In the genomic region with DNA sequence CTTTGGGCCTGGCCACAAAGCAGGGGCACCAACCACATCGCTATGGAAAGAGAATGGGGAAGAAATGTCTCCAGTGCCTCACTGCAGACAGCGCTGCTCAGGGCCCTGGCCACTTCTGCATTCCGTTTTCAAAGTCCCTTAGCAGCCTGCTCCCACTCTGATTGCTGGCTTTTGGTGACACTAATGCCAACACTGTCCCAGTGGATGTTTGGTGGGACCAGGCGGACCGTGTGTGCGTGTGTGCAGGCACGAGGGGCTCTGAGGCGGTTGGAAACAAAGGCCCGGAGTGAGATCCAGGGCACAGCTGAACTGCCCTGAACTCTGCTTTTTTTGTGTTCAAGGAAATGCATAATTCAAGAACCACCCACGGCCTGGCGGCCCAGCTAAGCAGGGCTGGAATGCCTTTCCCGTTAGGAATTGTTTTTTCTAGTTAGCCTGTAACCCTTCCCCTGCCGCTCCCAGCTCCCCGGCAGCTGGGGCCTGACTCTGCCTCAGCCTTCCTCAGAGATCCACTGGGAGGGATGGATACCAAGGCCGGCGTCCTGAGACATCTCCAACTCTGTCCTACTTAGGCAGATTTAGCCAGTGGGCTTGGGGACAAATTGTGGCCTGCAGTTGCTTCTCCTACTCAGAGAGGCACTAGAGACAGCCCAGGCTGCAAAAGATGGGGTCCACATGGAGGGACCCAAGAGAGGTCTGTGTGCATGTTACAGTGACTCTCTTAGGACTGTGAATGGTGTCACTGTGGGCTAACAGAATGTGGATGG, we compare ENCODE assay signal across 7 mouse cellular contexts.
A peak's percentile ranks its signal among the peaks of the same experiment; 100 is the strongest.
DNase-seq lines count a peak whose midpoint lies in the region; ATAC-seq and TF ChIP-seq lines count a peak whose summit lies in the region.

No protein-coding gene starts in this region.

- TF ChIP-seq CTCF in brain, embryonic 14.5 days (IDR thresholded peaks at IDR 0.05; ENCODE audit: borderline replicate concordance, extremely low read depth, insufficient read depth, insufficient read length), result no peak
- no peak for TF ChIP-seq CTCF in kidney, postnatal 0 days (IDR thresholded peaks at IDR 0.05; ENCODE audit: low read depth)
- no peak for TF ChIP-seq CTCF in thymus, adult 2 months (IDR thresholded peaks at IDR 0.05; ENCODE audit: borderline replicate concordance, control insufficient read depth, extremely low read depth, insufficient read depth, low read length, poor library complexity)

- peak; percentile 81 for ATAC-seq in forebrain, embryonic 12.5 days (ENCODE audit: low FRiP score)
- ATAC-seq in heart, embryonic 14.5 days (ENCODE audit: insufficient number of reproducible peaks, insufficient read depth, low FRiP score, low read depth), result 0 out of 2 replicates have a peak, but pooled peaks have one; percentile 19
- peak; percentile 60; the same call in 1 of the 2 replicates for ATAC-seq in kidney, postnatal 0 days (replicated peaks; ENCODE audit: low FRiP score, low read depth)
- no peak for ATAC-seq in liver, embryonic 12.5 days
- ATAC-seq in neural tube, embryonic 13.5 days (ENCODE audit: low read depth), result peak; percentile 76

- peak; percentile 89 for DNase-seq in brain, embryonic 14.5 days (ENCODE audit: low read depth)
- peak; percentile 95 for DNase-seq in kidney, postnatal 0 days (ENCODE audit: low spot score)
- DNase-seq in thymus, adult 2 months, result no peak

- peak overlapping the region; percentile 17 for H3K4me2 ChIP-seq in forebrain, embryonic 12.5 days
- H3K4me2 ChIP-seq in heart, embryonic 14.5 days (ENCODE audit: low read length), result no peak overlapping the region
- no peak overlapping the region for H3K4me2 ChIP-seq in kidney, postnatal 0 days (ENCODE audit: low read length)
- H3K4me2 ChIP-seq in liver, embryonic 12.5 days, result no peak overlapping the region
- H3K4me2 ChIP-seq in neural tube, embryonic 13.5 days, result no peak overlapping the region

- H3K4me1 ChIP-seq in forebrain, embryonic 12.5 days, result peaks cover 60% of the 10 kb centered on the region
- H3K4me1 ChIP-seq in heart, embryonic 14.5 days (ENCODE audit: control insufficient read depth in 2 of 2, insufficient read depth in 2 of 2, low read length in 2 of 2), result peaks cover 47 to 51% of the 10 kb centered on the region in 2 experiments
- H3K4me1 ChIP-seq in kidney, postnatal 0 days (replicated peaks; ENCODE audit: insufficient read depth, low read length), result peaks cover 68% of the 10 kb centered on the region
- peaks cover 61% of the 10 kb centered on the region for H3K4me1 ChIP-seq in liver, embryonic 12.5 days
- peaks cover 62% of the 10 kb centered on the region for H3K4me1 ChIP-seq in neural tube, embryonic 13.5 days (replicated peaks)
- 0 out of 2 replicates have a peak, but pooled peaks cover 6% of the 10 kb centered on the region for H3K4me1 ChIP-seq in thymus, adult 2 months (replicated peaks; ENCODE audit: control insufficient read depth, insufficient read depth, low read length)

- no peak for TF ChIP-seq POLR2A in brain, embryonic 14.5 days (IDR thresholded peaks at IDR 0.05; ENCODE audit: borderline replicate concordance, extremely low read depth, insufficient read depth, insufficient read length, poor library complexity, severe bottlenecking)
- no peak for TF ChIP-seq POLR2A in thymus, adult 2 months (IDR thresholded peaks at IDR 0.05; ENCODE audit: control insufficient read depth, extremely low read depth, insufficient read depth, low read length, poor library complexity)

- peak overlapping the region; percentile 89 for H3K27ac ChIP-seq in forebrain, embryonic 12.5 days
- peak overlapping the region; percentile 87 to 93 for H3K27ac ChIP-seq in heart, embryonic 14.5 days (replicated peaks in 1 of 2; ENCODE audit: control insufficient read depth in 1 of 2, insufficient read depth in 1 of 2, low read depth in 2 of 2, low read length in 2 of 2)
- peak overlapping the region; percentile 97 for H3K27ac ChIP-seq in kidney, postnatal 0 days
- peak overlapping the region; percentile 81 for H3K27ac ChIP-seq in liver, embryonic 12.5 days
- peak overlapping the region; percentile 86 for H3K27ac ChIP-seq in neural tube, embryonic 13.5 days (replicated peaks)
- H3K27ac ChIP-seq in thymus, adult 2 months (ENCODE audit: control insufficient read depth, insufficient read depth, low read length), result no peak overlapping the region

- 0 out of 2 replicates have a peak overlapping the region, but pooled peaks have one; percentile 18 for H3K9ac ChIP-seq in forebrain, embryonic 12.5 days
- peak overlapping the region; percentile 44; the same call in 1 of the 2 replicates for H3K9ac ChIP-seq in heart, embryonic 14.5 days (ENCODE audit: low read length)
- H3K9ac ChIP-seq in kidney, postnatal 0 days (ENCODE audit: low read depth, low read length), result peak overlapping the region; percentile 52
- no peak overlapping the region; the same call in 1 of the 2 replicates for H3K9ac ChIP-seq in liver, embryonic 12.5 days
- H3K9ac ChIP-seq in neural tube, embryonic 13.5 days, result peak overlapping the region; percentile 56; the same call in 1 of the 2 replicates

- no peaks in the 10 kb centered on the region for H3K9me3 ChIP-seq in forebrain, embryonic 12.5 days
- H3K9me3 ChIP-seq in heart, embryonic 14.5 days (ENCODE audit: control insufficient read depth, low read length), result no peaks in the 10 kb centered on the region
- H3K9me3 ChIP-seq in kidney, postnatal 0 days (replicated peaks; ENCODE audit: low read length), result no peaks in the 10 kb centered on the region
- H3K9me3 ChIP-seq in liver, embryonic 12.5 days (replicated peaks), result no peaks in the 10 kb centered on the region
- H3K9me3 ChIP-seq in neural tube, embryonic 13.5 days, result no peaks in the 10 kb centered on the region

- H3K27me3 ChIP-seq in forebrain, embryonic 12.5 days, result peaks cover 27% of the 10 kb centered on the region; the same call in 1 of the 2 replicates
- no peaks in the 10 kb centered on the region for H3K27me3 ChIP-seq in heart, embryonic 14.5 days (ENCODE audit: control insufficient read depth, insufficient read depth, low read length)
- no peaks in the 10 kb centered on the region for H3K27me3 ChIP-seq in kidney, postnatal 0 days (ENCODE audit: insufficient read depth, low read length)
- H3K27me3 ChIP-seq in liver, embryonic 12.5 days (replicated peaks), result no peaks in the 10 kb centered on the region
- no peaks in the 10 kb centered on the region; the same call in 1 of the 2 replicates for H3K27me3 ChIP-seq in neural tube, embryonic 13.5 days
- no peaks in the 10 kb centered on the region for H3K27me3 ChIP-seq in thymus, adult 2 months (ENCODE audit: control insufficient read depth, insufficient read depth, low read length)

- 5% methylated on average over 16 of the region's 16 CpGs for WGBS in forebrain, embryonic 12.5 days
- 29% methylated on average over 16 of the region's 16 CpGs for WGBS in heart, embryonic 14.5 days
- WGBS in kidney, postnatal 0 days, result 7% methylated on average over 16 of the region's 16 CpGs
- 47% methylated on average over 16 of the region's 16 CpGs for WGBS in liver, embryonic 12.5 days (ENCODE audit: insufficient replicate concordance)
- WGBS in neural tube, embryonic 13.5 days, result 5% methylated on average over 16 of the region's 16 CpGs
- 72% methylated on average over 16 of the region's 16 CpGs for WGBS in thymus, adult 2 months

- no peak overlapping the region for H3K4me3 ChIP-seq in forebrain, embryonic 12.5 days (replicated peaks)
- H3K4me3 ChIP-seq in heart, embryonic 14.5 days (ENCODE audit: control insufficient read depth in 1 of 2, insufficient read depth in 1 of 2, low read depth in 1 of 2, low read length in 2 of 2), result no peak overlapping the region
- H3K4me3 ChIP-seq in kidney, postnatal 0 days (replicated peaks; ENCODE audit: low read depth, low read length), result no peak overlapping the region
- no peak overlapping the region for H3K4me3 ChIP-seq in liver, embryonic 12.5 days
- no peak overlapping the region for H3K4me3 ChIP-seq in neural tube, embryonic 13.5 days
- H3K4me3 ChIP-seq in thymus, adult 2 months (ENCODE audit: control insufficient read depth, insufficient read depth, low read length), result no peak overlapping the region

- no peaks in the 10 kb centered on the region for H3K36me3 ChIP-seq in forebrain, embryonic 12.5 days (replicated peaks)
- no peaks in the 10 kb centered on the region for H3K36me3 ChIP-seq in heart, embryonic 14.5 days (ENCODE audit: control insufficient read depth, insufficient read depth, low read length)
- H3K36me3 ChIP-seq in kidney, postnatal 0 days (ENCODE audit: insufficient read depth, low read length), result no peaks in the 10 kb centered on the region
- H3K36me3 ChIP-seq in liver, embryonic 12.5 days, result no peaks in the 10 kb centered on the region
- no peaks in the 10 kb centered on the region for H3K36me3 ChIP-seq in neural tube, embryonic 13.5 days
- no peaks in the 10 kb centered on the region for H3K36me3 ChIP-seq in thymus, adult 2 months (ENCODE audit: control insufficient read depth, insufficient read depth, low read length)
